Mouse (Mus musculus) megakaryocyte, embryonic 14.5 days (primary cell): Measurements from ENCODE around the gene Tmem30b.

Experiments
- FLI1 ChIP-seq: IDR thresholded peaks from 2 replicates; pipeline ENCODE4 v1.6.1; 2012; ENCODE audit warnings: low read length, inconsistent platforms, mixed read lengths
- GATA1 ChIP-seq: IDR thresholded peaks from 3 replicates; pipeline ENCODE4 v1.6.1; 2012; ENCODE audit warnings: mixed read lengths, low read length, inconsistent platforms, borderline replicate concordance

DNA sequence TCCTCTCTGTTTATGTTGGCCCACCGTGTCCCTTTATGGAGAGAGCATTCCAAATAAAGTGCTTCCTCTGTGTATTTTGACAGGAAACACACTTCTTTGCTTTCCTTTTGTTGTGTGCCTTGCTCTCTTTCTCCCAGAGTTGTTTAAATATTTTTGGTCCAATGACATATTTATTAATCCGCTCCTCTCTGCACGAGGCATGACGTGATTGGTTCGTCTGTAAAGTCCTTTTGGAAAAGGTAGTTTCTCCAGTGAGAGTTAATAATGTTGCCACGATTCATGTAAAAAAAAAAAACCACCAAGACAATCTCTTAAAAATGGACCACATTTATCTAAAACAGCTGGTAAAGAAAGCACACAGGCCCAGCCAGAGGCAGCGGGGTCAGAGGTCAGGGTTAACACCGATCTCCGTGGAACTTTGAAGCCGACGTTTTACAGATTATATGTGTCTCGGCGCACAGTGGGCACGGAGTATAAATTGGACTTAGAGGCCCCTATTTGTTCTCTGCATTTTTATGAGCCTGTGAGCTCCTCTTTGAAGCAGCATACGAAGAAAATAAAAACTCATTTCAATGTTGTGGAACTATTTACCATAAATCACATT lies 24.9 kb downstream of the Tmem30b start:
- TF ChIP-seq GATA1: no peak
- no peak for TF ChIP-seq FLI1
